Mouse (Mus musculus) forebrain, embryonic 15.5 days (tissue): ENCODE measurements around the gene Rnf145. TPM values are rescaled to one million over a fixed set of nuclear protein-coding genes. Genes with fewer than 3 reads are reported as not detected.

Experiments used
- microRNA-seq: library from miRNA; unstranded; fragments of <30 nt; microRNA quantifications from one replicate; pipeline ENCODE4, GENCODE M21; 2016
- polyA plus RNA-seq: library from polyadenylated mRNA; unstranded; fragments of >200 nt; fragmentation: Nextera tagmentation; extraction: Ambion mirVana; gene quantifications from 2 replicates; pipeline ENCODE4 v1.2.1, GENCODE M21; 2015

Gene Rnf145
- polyA plus RNA-seq, 1 experiment from 2014 or later, result 96.6 TPM

Small RNA genes within 50 kb of the gene (microRNA-seq; reads per million reads assigned to microRNA genes)
- not detected for gene Gm22121

Other genes starting within 250 kb of the Rnf145 start
- gene Il12b, start 118.9 kb upstream of the Rnf145 start, polyA plus RNA-seq, result not detected in 2 replicates
- 50.6 and 56.1 TPM in 2 replicates for gene Ublcp1, start 48.5 kb upstream of the Rnf145 start, polyA plus RNA-seq
- gene Ebf1, start 98.4 kb downstream of the Rnf145 start, polyA plus RNA-seq, result 35.6 and 44.7 TPM in 2 replicates